Mouse (Mus musculus) 3T3-L1 (cell line): ENCODE measurements around the gene S100a13.

Experiments used
- DNase-seq: peaks from one replicate; pipeline ENCODE4 v3.0.0-alpha.2; 2015; ENCODE audit warnings: low read depth, low spot score

S100a13 gene

GRCm38 (mm10) chr3:90508287-90508949 lies 5.8 kb upstream of the S100a13 start:
- DNase-seq = peak; percentile 59

DNA sequence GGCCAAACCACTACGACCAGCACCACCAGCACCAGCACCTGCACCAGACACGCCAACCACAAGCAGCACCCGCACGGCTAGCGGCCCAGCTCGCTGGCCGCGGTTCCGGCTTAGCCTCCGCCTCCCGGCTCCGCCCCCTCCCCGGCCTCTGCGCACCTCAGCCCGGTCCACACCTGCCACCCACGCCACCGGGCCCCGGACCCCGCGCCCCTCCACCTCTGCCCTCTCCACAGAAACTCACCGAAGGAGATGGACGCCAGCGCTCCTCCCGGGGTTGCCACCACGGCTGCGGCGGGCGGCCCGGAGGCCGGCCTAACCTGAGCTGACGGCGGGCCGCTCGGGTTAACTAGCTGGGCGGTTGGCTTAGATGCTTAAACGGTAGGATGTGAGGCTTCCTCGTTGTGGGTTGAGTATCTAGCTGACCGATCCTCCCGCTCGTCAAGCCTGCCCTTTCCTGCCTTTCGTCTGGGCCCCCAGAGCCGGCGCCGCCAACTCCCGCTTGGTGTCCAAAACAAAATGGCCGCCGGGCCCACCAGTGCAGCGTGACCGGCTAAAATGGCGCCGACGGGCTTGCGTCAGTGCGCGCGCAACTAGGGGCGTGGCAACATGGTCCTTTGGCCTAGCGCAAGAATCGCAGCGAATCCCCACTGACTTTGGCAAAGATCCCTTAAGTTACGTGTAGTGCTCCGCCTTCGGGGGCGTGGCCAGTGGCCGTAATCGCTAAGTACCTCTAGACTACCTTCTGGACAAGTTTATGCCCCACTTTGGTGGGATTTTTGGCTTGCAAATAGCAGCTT lies 5.1 kb upstream of the S100a13 start, which contains the start of gene Chtop:
TSS of gene Chtop (minus strand) at position 549 of the 797 bp plus-strand sequence.
- peak; percentile 99 for DNase-seq

GRCm38 (mm10) chr3:90509747-90510123 lies 4.5 kb upstream of the S100a13 start:
- DNase-seq = no peak

DNA sequence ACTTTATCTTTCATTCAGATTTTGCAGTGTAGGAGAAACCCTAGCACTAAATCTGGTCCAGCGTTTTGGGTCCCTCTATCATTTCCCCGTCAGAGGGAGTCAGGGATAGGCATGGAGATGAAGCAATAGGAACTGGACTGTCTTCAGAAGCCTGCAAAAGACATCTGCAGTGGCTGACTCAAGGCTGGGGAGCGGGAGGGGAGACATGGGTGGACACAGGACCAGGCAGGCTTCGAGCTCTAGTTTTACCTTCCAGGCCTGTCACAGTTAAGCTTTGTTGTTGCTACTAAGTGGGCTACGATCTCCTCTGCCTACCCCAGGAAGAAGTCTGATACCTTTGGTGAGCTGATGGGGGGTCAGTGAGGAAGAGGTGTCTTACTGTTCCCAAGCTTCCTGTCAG lies 2.0 kb upstream of the S100a13 start:
- no peak for DNase-seq

DNA sequence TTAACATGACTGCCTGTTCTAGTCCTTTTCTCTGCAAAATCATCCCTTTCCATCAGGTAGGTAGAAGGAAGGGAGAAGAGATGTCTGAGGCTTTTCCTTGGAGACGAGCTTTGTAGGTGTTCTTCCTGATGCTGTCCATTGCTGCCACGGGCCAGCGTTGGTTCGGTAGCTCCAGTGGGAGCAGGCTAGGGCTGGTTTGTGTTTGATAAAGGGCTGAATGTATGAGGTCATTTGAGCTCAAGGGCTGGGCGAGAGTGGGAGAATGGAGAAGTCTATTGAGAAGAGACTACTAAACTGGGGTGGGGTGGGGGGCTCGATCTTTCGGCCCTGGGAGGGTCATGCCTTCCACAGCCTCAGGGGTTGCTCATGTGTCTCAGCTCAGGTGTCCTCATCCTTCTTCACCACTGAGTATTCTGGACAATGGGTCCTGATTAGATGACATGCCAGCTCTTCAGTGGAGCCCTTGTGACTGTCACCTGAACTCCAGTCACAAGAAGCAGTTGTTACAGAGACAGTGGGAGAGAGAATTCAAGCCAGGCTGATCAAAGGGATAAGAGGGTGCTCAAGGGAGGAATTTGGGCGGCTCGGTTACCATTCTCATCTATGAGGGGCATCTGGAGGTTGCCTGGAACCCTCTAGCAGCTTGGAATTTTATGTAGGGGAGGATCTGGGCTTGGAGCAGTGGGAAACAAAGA lies 1.1 kb upstream of the S100a13 start:
- no peak for DNase-seq

DNA sequence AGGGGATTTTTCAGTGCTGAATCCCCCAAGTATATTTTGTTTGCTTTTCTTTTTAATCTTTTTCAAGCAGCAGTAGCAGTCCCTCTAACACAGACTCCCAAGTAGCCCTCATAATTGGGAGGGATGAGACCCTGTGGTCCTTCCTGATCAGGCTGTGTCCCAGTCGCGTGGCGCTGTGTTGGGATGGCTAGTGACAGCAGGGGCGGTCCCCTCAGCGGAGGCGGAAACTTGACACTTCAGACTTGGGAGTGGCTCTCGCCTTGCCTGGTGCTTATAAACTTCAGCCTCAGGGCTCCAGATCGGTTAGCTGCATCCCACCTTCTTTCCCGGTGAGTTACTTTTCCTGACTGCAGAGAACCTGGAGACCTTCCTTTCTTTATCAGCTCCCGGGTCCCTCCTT lies 456 bp downstream of the S100a13 start:
- DNase-seq = peak; percentile 73

DNA sequence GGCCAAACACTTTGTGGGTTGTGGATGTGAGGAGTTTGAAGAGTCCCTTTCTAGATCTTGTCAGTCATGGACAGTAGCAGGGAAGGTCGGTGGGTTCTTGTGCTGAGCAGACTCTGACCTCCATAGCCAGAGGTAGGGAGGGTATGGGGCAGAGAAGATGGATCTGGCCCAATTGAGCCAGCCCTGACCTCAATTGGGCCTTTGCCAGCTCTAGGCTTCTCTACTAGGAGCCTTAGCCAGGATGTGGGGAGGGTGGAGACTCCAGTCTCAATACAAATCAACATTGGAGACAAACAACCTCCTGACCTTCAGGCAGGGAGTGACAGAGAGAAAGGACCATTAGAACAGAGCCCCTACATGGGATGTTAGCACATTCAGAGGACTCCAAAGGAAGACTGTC lies 1.0 kb downstream of the S100a13 start:
- DNase-seq = peak; percentile 39

- DNase-seq = no peak
Measured at GRCm38 (mm10) chr3:90515789-90516188, 1.6 kb downstream of the S100a13 start.

DNA sequence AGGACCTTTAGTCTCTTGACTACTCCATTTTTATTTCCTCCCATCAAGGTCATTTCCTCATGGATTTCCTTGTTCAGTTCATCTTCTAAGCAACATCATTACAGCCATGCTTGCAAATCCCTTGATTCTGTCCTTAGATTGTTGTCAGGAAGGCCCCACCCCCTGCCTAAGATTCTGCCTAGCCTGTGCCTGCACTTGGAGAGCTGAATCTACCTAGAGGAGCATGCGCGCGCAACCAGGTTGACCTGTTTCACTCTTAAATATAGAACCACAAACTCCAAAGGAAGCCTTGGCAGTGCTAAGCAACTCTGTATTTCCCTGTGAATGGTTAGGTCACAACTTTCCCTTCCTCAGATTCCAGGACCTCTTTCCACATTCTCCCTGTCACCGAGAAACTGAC lies 3.5 kb downstream of the S100a13 start:
- DNase-seq = no peak

DNA sequence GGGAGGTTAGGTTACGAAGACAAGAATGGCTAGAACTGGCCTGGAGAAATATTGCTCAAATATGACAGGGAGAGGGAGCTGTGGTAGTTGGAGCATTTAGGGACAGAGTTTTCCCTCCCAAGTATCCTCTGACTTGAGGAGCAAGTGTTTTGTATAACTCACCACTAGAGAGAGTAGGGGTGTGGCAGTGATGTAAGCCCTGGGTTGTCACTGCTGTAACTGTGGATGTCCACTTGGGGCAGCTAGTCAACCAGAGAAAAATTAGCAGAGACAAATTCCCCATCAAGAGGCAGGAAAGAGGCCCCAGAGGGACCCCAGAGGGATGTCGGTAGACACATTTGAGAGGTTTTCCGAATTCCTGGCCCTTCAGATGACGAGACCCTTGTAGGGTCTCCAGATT lies 11.2 kb downstream of the S100a13 start:
- peak; percentile 94 for DNase-seq

DNA sequence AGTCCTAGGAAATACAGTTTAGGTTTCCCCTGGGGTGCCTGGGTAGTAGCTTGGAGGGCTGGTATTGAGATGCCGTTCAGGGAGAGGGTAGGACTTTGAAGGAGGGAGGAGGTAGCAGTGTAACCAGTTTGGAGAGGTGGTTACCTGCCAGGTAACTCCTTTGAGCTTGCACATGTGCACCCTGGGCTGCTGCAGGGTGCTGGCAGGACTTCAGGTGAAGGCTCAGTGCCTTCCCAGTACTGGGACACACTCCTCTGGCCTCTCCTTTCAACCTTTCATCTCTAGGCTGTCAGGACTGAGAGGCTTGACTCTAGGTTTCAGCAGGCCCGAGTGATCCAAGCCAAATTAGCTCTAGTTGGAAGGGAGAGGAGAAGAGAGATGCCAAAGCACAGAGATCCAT lies 11.8 kb downstream of the S100a13 start:
- no peak for DNase-seq

DNA sequence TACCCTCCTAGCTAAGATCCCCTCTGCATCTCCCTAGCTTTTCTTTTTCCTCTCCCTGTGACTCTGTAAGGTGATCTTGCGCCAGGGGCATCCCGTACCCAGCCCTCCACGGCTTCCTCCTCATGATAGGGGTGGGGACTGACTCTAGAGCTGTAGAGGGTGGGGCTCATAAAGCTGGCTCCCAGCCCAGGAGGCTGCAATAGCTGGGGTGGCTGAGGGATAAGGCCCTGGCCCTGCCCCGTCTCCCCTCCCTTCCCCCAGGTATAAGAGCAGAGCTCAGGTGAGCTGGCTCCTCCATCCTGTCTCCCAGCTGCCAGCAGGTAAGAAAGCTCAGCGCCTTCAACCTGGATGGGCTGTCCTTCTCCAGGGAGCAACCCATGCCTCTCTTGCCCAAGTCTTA lies 12.3 kb downstream of the S100a13 start, which contains the start of gene S100a14:
TSS of gene S100a14 (plus strand) at position 277 of the 400 bp plus-strand sequence.
- DNase-seq = peak; percentile 44

GRCm38 (mm10) chr3:90527291-90527873 lies 13.1 kb downstream of the S100a13 start:
- DNase-seq = no peak

DNA sequence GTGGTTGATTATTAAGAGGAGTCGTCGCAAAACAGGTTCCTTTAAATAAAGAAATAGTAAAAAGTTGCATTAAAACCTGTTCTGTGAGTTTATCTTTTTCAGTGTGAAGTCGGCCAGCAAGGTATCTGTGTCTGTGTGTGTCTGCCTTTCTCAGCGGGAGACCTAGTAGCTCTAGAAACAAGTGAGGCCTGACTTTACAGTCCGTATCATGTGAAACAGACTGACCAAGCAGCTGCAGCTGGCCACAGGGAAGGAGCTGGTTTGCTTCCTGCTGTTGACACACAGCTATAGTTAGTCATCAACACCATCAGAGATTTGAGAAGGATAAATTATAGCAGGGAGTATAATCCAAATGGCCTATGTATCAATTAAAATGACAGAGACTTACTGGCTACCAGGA lies 17.5 kb downstream of the S100a13 start:
- DNase-seq = no peak

GRCm38 (mm10) chr3:90535446-90535845 lies 21.2 kb downstream of the S100a13 start:
- no peak for DNase-seq

DNA sequence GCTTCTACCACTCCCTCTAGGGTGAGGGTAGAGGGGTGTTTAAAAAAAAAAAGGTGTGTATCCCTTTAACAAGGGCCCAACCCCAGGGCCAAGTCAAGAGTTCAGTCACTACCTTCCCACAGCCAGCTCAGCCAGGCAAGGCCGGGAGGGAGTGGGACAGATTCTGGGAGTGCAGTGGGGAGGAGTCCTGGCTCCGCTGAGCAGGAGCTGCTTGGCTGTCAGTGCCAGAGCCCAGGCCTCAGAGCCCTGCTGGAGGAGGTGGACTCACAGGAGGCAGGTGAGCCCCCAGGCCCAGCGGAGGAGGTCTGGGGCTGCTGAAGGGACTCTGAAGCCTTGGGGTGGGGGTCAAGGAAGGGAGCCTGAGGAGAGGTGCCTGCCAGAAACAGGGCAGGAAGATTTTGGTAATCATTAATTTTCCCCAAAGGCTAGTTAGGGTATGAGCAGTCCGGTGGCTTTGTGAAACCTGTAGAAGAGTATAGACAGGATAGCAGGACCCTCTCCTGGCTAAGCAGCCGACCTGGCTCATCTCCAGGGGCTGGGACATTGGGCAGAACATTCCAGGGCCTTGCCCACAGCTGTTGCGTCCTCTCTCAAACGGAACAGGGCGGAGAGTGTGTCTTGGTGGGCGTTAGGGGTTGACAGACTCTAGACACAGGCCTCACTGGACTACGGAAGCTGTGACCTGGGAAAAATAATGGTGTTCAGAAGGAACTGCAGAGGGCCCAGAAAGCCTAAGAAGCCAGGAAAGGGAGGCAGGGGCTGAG lies 23.1 kb downstream of the S100a13 start, which contains the start of gene S100a16:
TSS of gene S100a16 (plus strand) at position 114 of the 764 bp plus-strand sequence.
- peak; percentile 70 for DNase-seq

DNA sequence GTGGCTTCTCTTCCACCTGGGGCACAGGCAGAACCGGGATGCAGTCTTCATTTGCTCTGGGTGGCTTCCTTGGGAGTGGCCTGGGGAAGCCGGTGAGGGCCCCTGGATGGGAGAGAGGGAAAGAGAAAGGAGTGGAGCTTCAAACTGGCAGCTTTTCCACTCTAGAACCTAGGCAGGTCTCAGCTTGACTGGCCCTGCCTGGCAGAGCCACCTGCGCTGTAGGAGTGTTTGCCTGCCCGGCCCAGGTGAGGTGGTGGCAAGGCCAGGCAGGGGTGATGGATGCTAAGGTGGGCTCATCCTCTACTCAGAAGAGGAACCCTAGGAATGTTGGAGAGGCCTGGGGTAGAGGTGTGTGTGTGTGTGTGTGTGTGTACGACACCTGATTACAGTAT lies 23.7 kb downstream of the S100a13 start:
- no peak for DNase-seq

- DNase-seq = no peak
Measured at GRCm38 (mm10) chr3:90540904-90541303, 26.7 kb downstream of the S100a13 start.

DNA sequence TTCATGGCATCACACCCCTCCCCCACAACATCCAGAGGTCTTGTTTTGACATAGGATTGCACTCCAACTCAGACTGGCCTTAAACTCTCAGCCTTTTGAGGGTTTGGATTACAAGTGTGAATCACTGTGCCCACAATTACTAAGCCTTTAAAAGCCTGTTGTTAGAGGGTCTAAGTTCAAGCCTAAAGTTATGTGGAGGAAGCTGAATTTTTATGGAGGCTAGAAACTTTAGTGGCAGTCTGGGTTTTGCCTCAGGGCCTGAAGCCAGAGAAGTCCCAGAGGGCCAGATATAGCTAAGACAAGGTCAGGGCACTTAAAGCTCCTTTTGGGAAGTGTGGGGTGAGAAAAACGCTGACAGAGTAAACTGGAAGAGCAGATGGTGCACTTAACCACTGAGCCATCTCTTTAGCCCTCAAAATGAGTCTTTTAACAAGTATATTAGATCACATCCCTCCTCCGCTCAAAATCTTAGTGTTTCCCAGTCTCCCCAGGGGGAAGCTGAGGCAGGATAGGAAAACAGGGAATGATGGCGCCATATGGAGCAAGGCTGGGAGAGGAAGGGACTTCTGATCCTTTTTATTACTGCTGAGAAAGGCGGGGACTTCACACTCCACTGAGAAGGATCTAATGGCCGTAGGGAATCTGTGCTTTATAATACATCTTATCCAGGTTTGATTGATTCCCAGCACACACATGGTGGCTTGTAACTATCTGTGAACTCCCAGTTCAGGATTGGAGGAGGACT lies 35.6 kb downstream of the S100a13 start:
- peak; percentile 89 for DNase-seq

- peak; percentile 79 for DNase-seq
Measured at GRCm38 (mm10) chr3:90550421-90550790, 36.2 kb downstream of the S100a13 start.

- DNase-seq = peak; percentile 82
Measured at GRCm38 (mm10) chr3:90552231-90552630, 38.0 kb downstream of the S100a13 start.
